Mouse (Mus musculus): ENCODE measurements at regions not wholly inside any gene's neighbourhood (a gene's known extent, or its start where the extent isn't known, plus 50 kb on each side); places are given as distances from the start of the nearest gene placed in this dataset.

- DNase-seq = no peak
These were observed 62.9 kb upstream of the Klf4 start for GRCm38 (mm10) chr4:55595203-55595602.

GRCm38 (mm10) chr4:55594699-55595098, 62.4 kb upstream of the Klf4 start:
- DNase-seq = no peak

GRCm38 (mm10) chr4:55593132-55593531, 60.9 kb upstream of the Klf4 start:
- peak; percentile 12 for DNase-seq

GRCm38 (mm10) chr4:55586212-55586611, 53.9 kb upstream of the Klf4 start:
- no peak for DNase-seq

GRCm38 (mm10) chr4:55583589-55583988, 51.3 kb upstream of the Klf4 start:
- DNase-seq = no peak
